Mouse (Mus musculus) spleen, postnatal 14 days (tissue): Measurements from ENCODE around the gene Serpina1d.
"Not testable (repeated sequence)": the region's sequence is repeated elsewhere in the genome, so short reads cannot be mapped to it uniquely, and the experiment has no call there.

Source experiments
- DNase-seq, 2 experiments: peaks; one replicate each; pipeline ENCODE4 v3.0.0; 2021 to 2022; ENCODE audit warnings: low spot score in 2 of 2

Gene Serpina1d

GRCm38 (mm10) chr12:103773246-103773851 is at the start of gene Serpina1d:
Gene Serpina1d (minus strand): TSS chr12:103773592.
- not testable (repeated sequence) for DNase-seq

- not testable (repeated sequence) for DNase-seq
Measured at GRCm38 (mm10) chr12:103770597-103770996, 2.8 kb downstream of the Serpina1d start.

GRCm38 (mm10) chr12:103763083-103763482 is 10.3 kb downstream of the Serpina1d start:
- DNase-seq = not testable (repeated sequence)

- DNase-seq = not testable (repeated sequence)
Measured at GRCm38 (mm10) chr12:103760316-103760715, 13.1 kb downstream of the Serpina1d start.

- DNase-seq = not testable (repeated sequence)
Measured at GRCm38 (mm10) chr12:103745957-103746356, 27.4 kb downstream of the Serpina1d start.

GRCm38 (mm10) chr12:103737791-103738580 is 35.4 kb downstream of the Serpina1d start:
- not testable (repeated sequence) for DNase-seq

GRCm38 (mm10) chr12:103735566-103735965 is 37.8 kb downstream of the Serpina1d start:
- DNase-seq = not testable (repeated sequence)

- not testable (repeated sequence) for DNase-seq
Measured at GRCm38 (mm10) chr12:103735101-103735500, 38.3 kb downstream of the Serpina1d start.
